Mouse (Mus musculus): ENCODE data around the gene Ugt8a.

GRCm38 (mm10) chr3:125932594-125933237, 5.7 kb downstream of the Ugt8a start:
- TF ChIP-seq CTCF (IDR thresholded peaks at IDR 0.05; ENCODE audit: low read depth) (no peak), EP300 (IDR thresholded peaks at IDR 0.05; ENCODE audit: low read depth) (no peak)

All from heart, postnatal 0 days (tissue).